Mouse (Mus musculus) lung, embryonic 14.5 days (tissue): ENCODE measurements around the gene Stpg1. TPM values are rescaled to one million over a fixed set of nuclear protein-coding genes. Genes with fewer than 3 reads are reported as not detected.
A peak's percentile ranks its signal among the peaks of the same experiment; 100 is the strongest.

Experiments used
- ATAC-seq: fragments of 200-750 bp; cut with Nextera tagmentation; 2 replicates; pipeline ENCODE4 v1.8.0; 2017; ENCODE audit warnings: mild to moderate bottlenecking, moderate TSS enrichment, moderate library complexity; ENCODE audit not compliant: insufficient read depth
- DNase-seq: peaks from one replicate; pipeline ENCODE4 v3.0.0-alpha.2; 2015
- H3K27ac ChIP-seq: fragments of 300-500 bp; sonication (generic); 2 replicates; pipeline ENCODE4 v1.5.1; 2014; ENCODE audit warnings: low read depth, mild to moderate bottlenecking, moderate library complexity
- H3K27me3 ChIP-seq: fragments of 300-500 bp; sonication (generic); 2 replicates; pipeline ENCODE4 v1.6.1; 2014; ENCODE audit warnings: low read length, control low read depth; ENCODE audit not compliant: insufficient read depth
- H3K36me3 ChIP-seq: fragments of 300-500 bp; sonication (generic); 2 replicates; pipeline ENCODE4 v1.6.1; 2014; ENCODE audit warnings: control low read depth; ENCODE audit not compliant: insufficient read depth
- H3K4me1 ChIP-seq: fragments of 300-500 bp; sonication (generic); 2 replicates; pipeline ENCODE4 v1.6.1; 2014; ENCODE audit warnings: antibody characterized with exemption, control low read depth; ENCODE audit not compliant: insufficient read depth
- H3K4me2 ChIP-seq: fragments of 300-500 bp; sonication (generic); 2 replicates; pipeline ENCODE4 v1.6.1; 2014; ENCODE audit warnings: mild to moderate bottlenecking
- H3K4me3 ChIP-seq: fragments of 300-500 bp; sonication (generic); 2 replicates; pipeline ENCODE4 v1.5.1; 2014; ENCODE audit warnings: low read depth, low read length
- H3K9ac ChIP-seq: fragments of 300-500 bp; sonication (generic); 2 replicates; pipeline ENCODE4 v1.6.1; 2014
- H3K9me3 ChIP-seq: fragments of 300-500 bp; sonication (generic); 2 replicates; pipeline ENCODE4 v1.6.1; 2016; ENCODE audit warnings: low read depth, low read length, control low read depth
- CTCF ChIP-seq: IDR thresholded peaks from 2 replicates; pipeline ENCODE4 v1.5.1; 2016; ENCODE audit warnings: antibody characterized with exemption, low read depth
- WGBS: fragments of 180-500 bp; shearing (Covaris S2); extraction: QIAGEN DNeasy Blood & Tissue Kit; methylation state at CpG from one replicate; pipeline ENCODE4 v1.1.7; 2014; 5-methylcytosine and 5-hydroxymethylcytosine counted together
- polyA plus RNA-seq: library from polyadenylated mRNA; unstranded; fragments of >200 nt; fragmentation: Nextera tagmentation; extraction: Ambion mirVana; gene quantifications from 2 replicates; pipeline ENCODE4 v1.2.1, GENCODE M21; 2014

Stpg1 gene
- polyA plus RNA-seq, 1 experiment from 2014 or later = 0.29 TPM

GRCm38 (mm10) chr4:135540057-135540456 lies 45.5 kb downstream of the Stpg1 start:
- TF ChIP-seq CTCF = no peak
- Histone ChIP-seq H3K9ac (no peak overlapping the region), H3K27me3 (no peaks in the 10 kb centered on the region), H3K4me3 (no peak overlapping the region), H3K4me1 (peaks cover 5% of the 10 kb centered on the region; the same call in 1 of the 2 replicates), H3K27ac (no peak overlapping the region), H3K9me3 (no peaks in the 10 kb centered on the region), H3K36me3 (no peaks in the 10 kb centered on the region), H3K4me2 (no peak overlapping the region)
- DNase-seq = no peak
- WGBS = 54% methylated on average over 9 of the region's 9 CpGs
- ATAC-seq = no peak

GRCm38 (mm10) chr4:135544284-135544683 lies 49.7 kb downstream of the Stpg1 start:
- Histone ChIP-seq H3K9ac (no peak overlapping the region), H3K27me3 (no peaks in the 10 kb centered on the region), H3K9me3 (no peaks in the 10 kb centered on the region), H3K4me2 (peak overlapping the region; percentile 53; the same call in 1 of the 2 replicates), H3K27ac (no peak overlapping the region), H3K4me1 (peaks cover 28% of the 10 kb centered on the region), H3K36me3 (no peaks in the 10 kb centered on the region), H3K4me3 (no peak overlapping the region)
- TF ChIP-seq CTCF = no peak
- WGBS = 63% methylated on average over 2 of the region's 2 CpGs
- peak; percentile 34 for DNase-seq
- ATAC-seq = no peak

DNA sequence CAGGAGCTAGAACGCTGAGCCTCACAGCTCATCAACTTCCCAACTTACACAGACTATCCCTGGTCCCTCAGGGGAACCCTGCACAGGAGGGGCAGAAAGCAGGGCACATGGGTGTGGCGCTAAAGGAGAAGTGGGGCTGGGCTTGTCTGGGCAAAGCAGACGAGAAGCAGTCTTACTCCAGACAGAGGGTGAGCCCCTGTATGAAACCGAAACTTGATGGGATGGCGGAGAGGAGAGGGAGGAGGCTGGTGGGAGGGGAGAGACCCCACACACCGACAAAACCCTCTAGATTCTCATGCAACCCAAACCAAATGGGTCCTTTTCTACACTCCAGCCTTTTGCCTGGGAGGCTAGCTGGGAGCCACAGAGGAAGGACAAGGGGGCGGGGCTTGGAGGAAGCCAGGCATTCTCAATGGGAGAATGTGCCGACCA lies 50.5 kb downstream of the Stpg1 start:
- Histone ChIP-seq H3K9me3 (no peaks in the 10 kb centered on the region), H3K9ac (0 out of 2 replicates have a peak overlapping the region, but pooled peaks have one; percentile 31), H3K27ac (no peak overlapping the region), H3K4me1 (peaks cover 32% of the 10 kb centered on the region), H3K36me3 (no peaks in the 10 kb centered on the region), H3K4me2 (peak overlapping the region; percentile 53), H3K27me3 (no peaks in the 10 kb centered on the region), H3K4me3 (peak overlapping the region; percentile 24)
- DNase-seq = peak; percentile 52
- no peak for TF ChIP-seq CTCF
- peak; percentile 38; the same call in 1 of the 2 replicates for ATAC-seq
- 13% methylated on average over 8 of the region's 8 CpGs for WGBS

DNA sequence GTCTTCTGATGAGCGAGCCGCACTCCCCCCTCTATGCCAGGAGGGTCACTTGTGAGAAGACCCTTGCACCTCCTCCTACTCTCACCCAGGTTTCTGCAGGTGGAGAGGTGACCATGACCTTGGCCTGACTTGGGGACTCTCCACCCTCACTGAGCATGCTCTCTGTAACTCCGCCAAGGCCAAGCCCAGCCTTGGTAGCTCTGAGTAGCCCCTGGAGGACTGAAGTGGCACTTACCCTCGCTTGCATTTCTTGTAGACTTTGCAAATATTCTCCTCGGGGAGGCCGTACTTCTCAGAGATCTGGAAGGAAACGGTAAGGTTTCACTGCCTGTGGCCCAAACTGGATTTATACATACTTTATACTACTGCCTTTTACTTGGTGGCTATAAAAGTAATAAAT lies 51.4 kb downstream of the Stpg1 start:
- Histone ChIP-seq H3K4me1 (peaks cover 32% of the 10 kb centered on the region), H3K9me3 (no peaks in the 10 kb centered on the region), H3K9ac (no peak overlapping the region), H3K4me3 (no peak overlapping the region), H3K36me3 (no peaks in the 10 kb centered on the region), H3K27ac (peak overlapping the region; percentile 50; the same call in 1 of the 2 replicates), H3K27me3 (no peaks in the 10 kb centered on the region), H3K4me2 (no peak overlapping the region)
- DNase-seq = peak; percentile 65
- 68% methylated on average over 7 of the region's 7 CpGs for WGBS
- peak; percentile 36 for TF ChIP-seq CTCF
- no peak for ATAC-seq

DNA sequence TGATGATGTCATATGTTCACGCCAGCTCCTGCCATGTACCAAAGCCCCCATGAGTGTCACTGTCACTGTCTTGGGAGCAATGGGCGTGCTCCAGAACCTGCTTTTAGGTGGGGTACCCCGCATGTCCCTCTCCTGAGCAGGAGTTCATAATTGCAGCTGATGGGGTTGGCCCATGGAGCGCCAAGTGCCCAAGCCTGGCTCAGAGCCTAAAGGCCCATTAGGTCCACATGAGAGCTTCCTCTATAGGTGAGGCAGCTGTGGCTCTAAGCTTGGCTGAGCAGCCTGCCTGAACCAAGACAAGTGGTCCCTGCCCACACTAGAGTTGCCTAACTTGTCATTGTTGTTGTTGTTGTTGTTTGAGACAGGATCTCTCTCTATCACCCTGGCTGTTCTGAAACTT lies 52.2 kb downstream of the Stpg1 start:
- DNase-seq = no peak
- Histone ChIP-seq H3K9me3 (no peaks in the 10 kb centered on the region), H3K27ac (peak overlapping the region; percentile 34), H3K9ac (no peak overlapping the region), H3K4me3 (no peak overlapping the region), H3K4me1 (peaks cover 32% of the 10 kb centered on the region), H3K36me3 (no peaks in the 10 kb centered on the region), H3K27me3 (no peaks in the 10 kb centered on the region), H3K4me2 (no peak overlapping the region)
- WGBS = 82% methylated on average over 4 of the region's 4 CpGs
- TF ChIP-seq CTCF = no peak
- ATAC-seq = no peak

GRCm38 (mm10) chr4:135547551-135547950 lies 53.0 kb downstream of the Stpg1 start:
- peak; percentile 20 for DNase-seq
- no peak for TF ChIP-seq CTCF
- Histone ChIP-seq H3K27me3 (no peaks in the 10 kb centered on the region), H3K36me3 (no peaks in the 10 kb centered on the region), H3K27ac (peak overlapping the region; percentile 16; the same call in 1 of the 2 replicates), H3K9me3 (no peaks in the 10 kb centered on the region), H3K4me1 (peaks cover 32% of the 10 kb centered on the region), H3K4me3 (no peak overlapping the region), H3K9ac (no peak overlapping the region), H3K4me2 (no peak overlapping the region)
- WGBS = 31% methylated on average over 14 of the region's 14 CpGs
- no peak for ATAC-seq

- 8% methylated on average over 7 of the region's 7 CpGs for WGBS
- H3K9ac ChIP-seq = no peak overlapping the region
Measured at GRCm38 (mm10) chr4:135548108-135548507, 53.5 kb downstream of the Stpg1 start.

More at GRCm38 (mm10) chr4:135548108-135548507, 53.5 kb downstream of the Stpg1 start:
- Histone ChIP-seq H3K9me3 (no peaks in the 10 kb centered on the region), H3K27me3 (no peaks in the 10 kb centered on the region), H3K4me2 (no peak overlapping the region), H3K4me3 (no peak overlapping the region), H3K36me3 (no peaks in the 10 kb centered on the region), H3K27ac (peak overlapping the region; percentile 16; the same call in 1 of the 2 replicates), H3K4me1 (peaks cover 32% of the 10 kb centered on the region)
- ATAC-seq (no peak), DNase-seq (peak; percentile 34)
- no peak for TF ChIP-seq CTCF
